Mouse (Mus musculus) CH12.LX (cell line): Measurements from ENCODE around the gene Ibsp. TPM values are rescaled to one million over a fixed set of nuclear protein-coding genes. Genes with fewer than 3 reads are reported as not detected.

Experiments
- DNase-seq: peaks from one replicate; pipeline ENCODE4 v3.0.0-alpha.2; 2013; ENCODE audit errors: extremely low read depth
- H3K27ac ChIP-seq: 2 replicates; pipeline ENCODE4 v1.5.1; 2012; ENCODE audit warnings: low read depth, mild to moderate bottlenecking, control low read depth, moderate library complexity; ENCODE audit not compliant: insufficient read depth
- H3K27me3 ChIP-seq: replicated peaks from 2 replicates; pipeline ENCODE3; 2012; ENCODE audit warnings: inconsistent platforms
- H3K36me3 ChIP-seq, 2 experiments: replicated peaks in 1 of 2; 2 replicates each; pipeline versions ENCODE3 to v1.6.1; 2012; ENCODE audit warnings: inconsistent platforms in 1 of 2, low read length in 1 of 2, mild to moderate bottlenecking in 1 of 2, mixed read lengths in 1 of 2, moderate library complexity in 1 of 2; ENCODE audit not compliant: control insufficient read depth in 1 of 2, insufficient read depth in 1 of 2
- H3K4me1 ChIP-seq, 2 experiments: 2 replicates each; pipeline ENCODE4 v1.6.1; 2012; ENCODE audit warnings: inconsistent platforms in 1 of 2, moderate library complexity in 1 of 2; ENCODE audit not compliant: insufficient read depth in 2 of 2, control insufficient read depth in 1 of 2
- H3K4me2 ChIP-seq: 2 replicates; pipeline ENCODE4 v1.6.1; 2012; ENCODE audit warnings: low read depth, mild to moderate bottlenecking, control low read depth; ENCODE audit not compliant: poor library complexity, insufficient read depth, severe bottlenecking
- H3K4me3 ChIP-seq, 3 experiments: fragments of 150-350 bp in 1 of 3; sonication (generic) in 1 of 3; replicated peaks in 1 of 3; 2 replicates each; pipeline versions ENCODE3 to v1.5.1; 2011 to 2012; ENCODE audit warnings: low read depth in 2 of 3, low read length in 2 of 3, mild to moderate bottlenecking in 2 of 3, moderate library complexity in 2 of 3, control low read depth in 1 of 3, improper control_type of control experiment in 1 of 3, inconsistent platforms in 1 of 3, mixed read lengths in 1 of 3; ENCODE audit not compliant: poor library complexity in 1 of 3
- H3K79me2 ChIP-seq: replicated peaks from 2 replicates; pipeline ENCODE4 v1.6.1; 2012; ENCODE audit warnings: mild to moderate bottlenecking, moderate library complexity; ENCODE audit not compliant: control insufficient read depth, poor library complexity, insufficient read depth, severe bottlenecking; ENCODE audit errors: extremely low read depth
- H3K9ac ChIP-seq: 2 replicates; pipeline ENCODE4 v1.6.1; 2012; ENCODE audit warnings: low read depth, mild to moderate bottlenecking, control low read depth, moderate library complexity; ENCODE audit not compliant: insufficient read depth
- H3K9me3 ChIP-seq: replicated peaks from 2 replicates; pipeline ENCODE3; 2012; ENCODE audit warnings: low read length, inconsistent platforms, mixed read lengths
- BHLHE40 ChIP-seq: IDR thresholded peaks from 2 replicates; pipeline ENCODE4 v1.6.1; 2011; ENCODE audit warnings: mild to moderate bottlenecking, low read depth, low read length, improper control_type of control experiment
- CHD2 ChIP-seq: IDR thresholded peaks from 2 replicates; pipeline ENCODE4 v1.6.1; 2011; ENCODE audit warnings: low read length, improper control_type of control experiment
- E2F4 ChIP-seq: IDR thresholded peaks from 2 replicates; pipeline ENCODE4 v1.6.1; 2011; ENCODE audit warnings: low read depth, low read length, improper control_type of control experiment; ENCODE audit not compliant: insufficient replicate concordance
- EP300 ChIP-seq: IDR thresholded peaks from 2 replicates; pipeline ENCODE4 v1.6.1; 2011; ENCODE audit warnings: low read length, improper control_type of control experiment
- ETS1 ChIP-seq: conservative IDR thresholded peaks from 2 replicates; pipeline ENCODE4 v1.6.1; 2012; ENCODE audit warnings: low read depth, mild to moderate bottlenecking, inconsistent platforms, low read length, improper control_type of control experiment, moderate library complexity
- HCFC1 ChIP-seq: IDR thresholded peaks from 2 replicates; pipeline ENCODE4 v1.6.1; 2012; ENCODE audit warnings: low read depth, mild to moderate bottlenecking, inconsistent platforms, low read length, improper control_type of control experiment
- IRF4 ChIP-seq: IDR thresholded peaks from 2 replicates; pipeline ENCODE4 v1.6.1; 2014; ENCODE audit warnings: low read depth, mild to moderate bottlenecking, inconsistent platforms, low read length, improper control_type of control experiment
- JUN ChIP-seq: IDR thresholded peaks from 2 replicates; pipeline ENCODE4 v1.6.1; 2011; ENCODE audit warnings: low read depth, mild to moderate bottlenecking, low read length, improper control_type of control experiment, moderate library complexity; ENCODE audit not compliant: insufficient read depth
- JUND ChIP-seq: conservative IDR thresholded peaks from 2 replicates; pipeline ENCODE4 v1.6.1; 2011; ENCODE audit warnings: low read depth, low read length, improper control_type of control experiment
- KAT2A ChIP-seq: IDR thresholded peaks from 2 replicates; pipeline ENCODE4 v1.6.1; 2012; ENCODE audit warnings: low read length, improper control_type of control experiment, inconsistent platforms; ENCODE audit not compliant: insufficient replicate concordance
- MAX ChIP-seq: IDR thresholded peaks from 2 replicates; pipeline ENCODE4 v1.6.1; 2011; ENCODE audit warnings: low read length, improper control_type of control experiment
- MAZ ChIP-seq: IDR thresholded peaks from 2 replicates; pipeline ENCODE4 v1.6.1; 2012; ENCODE audit warnings: low read depth, mild to moderate bottlenecking, inconsistent platforms, low read length, improper control_type of control experiment, moderate library complexity
- MXI1 ChIP-seq: IDR thresholded peaks from 2 replicates; pipeline ENCODE4 v1.6.1; 2011; ENCODE audit warnings: mild to moderate bottlenecking, low read depth, low read length, improper control_type of control experiment
- MYC ChIP-seq: IDR thresholded peaks from 2 replicates; pipeline ENCODE4 v1.6.1; 2011; ENCODE audit warnings: low read depth, mild to moderate bottlenecking, improper control_type of control experiment, low read length
- NELFE ChIP-seq: IDR thresholded peaks from 2 replicates; pipeline ENCODE4 v1.6.1; 2011; ENCODE audit warnings: low read depth, low read length, improper control_type of control experiment
- NRF1 ChIP-seq: IDR thresholded peaks from 2 replicates; pipeline ENCODE4 v1.6.1; 2014; ENCODE audit warnings: low read depth, mild to moderate bottlenecking, inconsistent platforms, low read length, improper control_type of control experiment, moderate library complexity
- PAX5 ChIP-seq: IDR thresholded peaks from 2 replicates; pipeline ENCODE4 v1.6.1; 2012; ENCODE audit warnings: low read length, inconsistent platforms, mixed read lengths
- POLR2AphosphoS2 ChIP-seq: IDR thresholded peaks from 2 replicates; pipeline ENCODE4 v1.6.1; 2011; ENCODE audit warnings: low read depth, low read length, improper control_type of control experiment
- RAD21 ChIP-seq: IDR thresholded peaks from 2 replicates; pipeline ENCODE4 v1.6.1; 2011; ENCODE audit warnings: low read depth, mild to moderate bottlenecking, low read length, improper control_type of control experiment, moderate library complexity
- SIN3A ChIP-seq: IDR thresholded peaks from 2 replicates; pipeline ENCODE4 v1.6.1; 2012; ENCODE audit warnings: low read length, improper control_type of control experiment, inconsistent platforms
- SMC3 ChIP-seq: IDR thresholded peaks from 2 replicates; pipeline ENCODE4 v1.6.1; 2011; ENCODE audit warnings: low read depth, low read length, improper control_type of control experiment
- UBTF ChIP-seq: IDR thresholded peaks from 2 replicates; pipeline ENCODE4 v1.6.1; 2012; ENCODE audit warnings: low read depth, mild to moderate bottlenecking, inconsistent platforms, low read length, improper control_type of control experiment, moderate library complexity
- USF1 ChIP-seq: IDR thresholded peaks from 2 replicates; pipeline ENCODE4 v1.6.1; 2014; ENCODE audit warnings: low read depth, mild to moderate bottlenecking, inconsistent platforms, low read length, improper control_type of control experiment
- ZC3H11A ChIP-seq: IDR thresholded peaks from 2 replicates; pipeline ENCODE4 v1.6.1; 2012; ENCODE audit warnings: low read depth, mild to moderate bottlenecking, inconsistent platforms, low read length, improper control_type of control experiment
- ZKSCAN1 ChIP-seq: IDR thresholded peaks from 2 replicates; pipeline ENCODE4 v1.6.1; 2012; ENCODE audit warnings: low read depth, inconsistent platforms, low read length, improper control_type of control experiment, borderline replicate concordance
- dilution Hi-C: fragments of 300-500 bp; cut with MboI; formaldehyde crosslinking; loops from 2 replicates; pipeline ENCODE4 v1.14.3; 2020; ENCODE audit warnings: low sequenced_read_pairs; ENCODE audit not compliant: extremely low pct_unique_long_range_greater_than_20kb, extremely low pct_ligation_motif_present
- in situ Hi-C: fragments of 300-500 bp; cut with MboI; formaldehyde crosslinking; loops from 3 replicates; pipeline ENCODE4 v1.14.3; 2019; ENCODE audit warnings: low sequenced_read_pairs, low pct_ligation_motif_present, low pct_unique_long_range_greater_than_20kb, mixed read lengths
- polyA plus RNA-seq: library from polyadenylated mRNA; unstranded; fragments of >175 nt; gene quantifications from 2 replicates; pipeline ENCODE4 v1.2.1, GENCODE M21; 2012; ENCODE audit warnings: low read depth; ENCODE audit not compliant: insufficient read length
- total RNA-seq, 2 experiments: library from RNA; depleted of rRNA; stranded (reverse); fragments of 300-350 nt in 1 of 2; fragments of >200 nt in 1 of 2; gene quantifications; 2 replicates each; pipeline ENCODE4 v1.2.3; 2012 to 2014

Ibsp gene
- total and polyA plus RNA-seq, 3 experiments: not detected

DNA sequence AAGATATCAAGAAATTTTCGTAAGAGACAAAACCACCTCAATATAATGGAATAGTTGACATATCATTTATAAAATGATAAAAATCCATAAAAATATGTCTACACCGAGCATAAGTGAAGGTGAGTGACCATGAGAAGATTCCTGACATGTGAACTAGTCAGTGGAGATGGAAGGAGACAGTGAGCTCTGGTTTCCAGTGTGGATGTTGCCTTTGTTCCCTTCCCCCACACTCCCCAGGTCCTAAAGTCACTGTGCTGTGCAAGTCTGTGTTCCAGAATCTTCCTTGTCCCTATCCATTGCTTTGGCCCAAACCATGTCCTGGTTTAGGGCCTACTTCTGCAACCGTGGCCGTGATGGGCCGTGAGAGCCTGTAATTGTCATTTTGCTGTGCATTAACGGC lies 34.7 kb downstream of the Ibsp start:
- in situ Hi-C loops: loop anchor here (25.0 kb wide), 2 partner anchors 221 to 979 kb away; partner anchors contain the start of gene Sparcl1
- dilution Hi-C loops: no loop called here

DNA sequence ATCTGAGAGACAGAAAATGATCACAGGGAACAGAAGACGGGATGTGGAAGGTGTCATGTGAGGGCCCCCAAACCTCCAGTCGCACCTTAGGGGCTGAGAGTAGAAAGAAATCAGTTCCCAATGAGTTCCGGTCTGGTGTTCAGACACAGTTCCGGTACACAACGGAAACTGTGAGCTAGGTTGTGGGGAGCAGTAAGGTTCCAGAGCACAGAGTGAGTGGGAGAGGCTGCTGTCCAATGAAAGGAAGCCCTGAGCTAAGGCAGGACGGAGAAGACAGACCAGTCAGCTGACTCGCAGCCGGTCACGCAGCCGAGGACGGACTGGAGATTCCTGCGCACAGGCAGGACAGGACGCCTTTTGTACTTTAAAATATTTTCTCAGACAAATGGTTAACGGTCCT lies 35.5 kb downstream of the Ibsp start:
- Histone ChIP-seq H3K9me3 (no peaks in the 10 kb centered on the region), H3K27me3 (no peaks in the 10 kb centered on the region), H3K4me2 (no peak overlapping the region), H3K9ac (no peak overlapping the region), H3K4me3 (no peak overlapping the region), H3K27ac (no peak overlapping the region), H3K36me3 (no peaks in the 10 kb centered on the region), H3K79me2 (no peaks in the 10 kb centered on the region), H3K4me1 (peaks cover under 1 to 12% of the 10 kb centered on the region in 2 experiments; a peak in 2 of 4 replicates)
- in situ Hi-C loops: loop anchor here (25.0 kb wide), 2 partner anchors 222 to 978 kb away; partner anchors contain the start of gene Sparcl1
- dilution Hi-C loops: no loop called here
- no peak for TF ChIP-seq ZKSCAN1
- TF ChIP-seq UBTF: no peak
- no peak for TF ChIP-seq ETS1
- no peak for TF ChIP-seq MAX
- no peak for TF ChIP-seq SMC3
- no peak for TF ChIP-seq POLR2AphosphoS2
- TF ChIP-seq MAZ: no peak
- TF ChIP-seq ZC3H11A: no peak
- TF ChIP-seq SIN3A: no peak
- no peak for TF ChIP-seq RAD21
- DNase-seq: no peak

More for the DNA sequence above, 34.7 kb downstream of the Ibsp start:
- DNase-seq: no peak
- H3K27ac ChIP-seq: no peak overlapping the region
- no peaks in the 10 kb centered on the region for H3K36me3 ChIP-seq
- peaks cover 0 to 12% of the 10 kb centered on the region in 2 experiments; a peak in 1 of 4 replicates for H3K4me1 ChIP-seq
- H3K79me2 ChIP-seq: no peaks in the 10 kb centered on the region
- H3K9me3 ChIP-seq: no peaks in the 10 kb centered on the region
- no peak for TF ChIP-seq KAT2A
- TF ChIP-seq USF1: no peak
- no peak for TF ChIP-seq MAZ
- no peak for TF ChIP-seq CHD2
- no peak for TF ChIP-seq EP300
- no peak for TF ChIP-seq BHLHE40
- no peak for TF ChIP-seq SMC3
- no peak for TF ChIP-seq MXI1
- no peak for TF ChIP-seq E2F4
- no peak for TF ChIP-seq NELFE
- TF ChIP-seq JUN: no peak
- TF ChIP-seq JUND: no peak
- no peak for TF ChIP-seq HCFC1
- TF ChIP-seq IRF4: no peak
- TF ChIP-seq MAX: no peak
- TF ChIP-seq ZKSCAN1: no peak
- no peak for TF ChIP-seq NRF1
- no peak for TF ChIP-seq PAX5
- no peak for TF ChIP-seq MYC
- TF ChIP-seq ZC3H11A: no peak
- H3K27me3 ChIP-seq: no peaks in the 10 kb centered on the region
- H3K4me2 ChIP-seq: no peak overlapping the region
- H3K9ac ChIP-seq: no peak overlapping the region
- H3K4me3 ChIP-seq: no peak overlapping the region
